Mouse (Mus musculus) lung, postnatal 10 days (tissue): ENCODE data around the gene Idi1.
A peak's percentile ranks its signal among the peaks of the same experiment; 100 is the strongest.
"Not testable (repeated sequence)": the region's sequence is repeated elsewhere in the genome, so short reads cannot be mapped to it uniquely, and the experiment has no call there.

ENCODE experiments used
- DNase-seq: peaks from one replicate; pipeline ENCODE4 v3.0.0; 2021

Gene Idi1

DNA sequence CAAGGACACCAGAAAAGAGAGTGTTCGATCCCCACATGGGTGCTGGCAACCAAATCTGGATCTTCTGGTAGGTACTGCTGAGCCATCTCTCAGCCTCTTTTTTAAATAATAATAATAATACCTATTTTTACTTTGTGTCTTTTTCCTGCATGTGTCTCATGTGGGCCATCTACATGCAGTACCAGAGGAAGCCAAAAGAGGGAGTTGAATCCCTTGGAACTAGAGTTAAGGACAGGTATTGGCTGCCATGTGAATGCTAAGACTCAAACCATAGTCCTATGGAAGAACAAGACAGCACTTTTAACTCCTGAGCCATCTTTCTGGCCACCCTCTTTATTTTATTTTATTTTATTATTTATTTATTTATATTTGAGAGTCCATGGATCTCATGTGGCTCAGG is 3.3 kb downstream of the Idi1 start:
- peak; percentile 36 for DNase-seq

DNA sequence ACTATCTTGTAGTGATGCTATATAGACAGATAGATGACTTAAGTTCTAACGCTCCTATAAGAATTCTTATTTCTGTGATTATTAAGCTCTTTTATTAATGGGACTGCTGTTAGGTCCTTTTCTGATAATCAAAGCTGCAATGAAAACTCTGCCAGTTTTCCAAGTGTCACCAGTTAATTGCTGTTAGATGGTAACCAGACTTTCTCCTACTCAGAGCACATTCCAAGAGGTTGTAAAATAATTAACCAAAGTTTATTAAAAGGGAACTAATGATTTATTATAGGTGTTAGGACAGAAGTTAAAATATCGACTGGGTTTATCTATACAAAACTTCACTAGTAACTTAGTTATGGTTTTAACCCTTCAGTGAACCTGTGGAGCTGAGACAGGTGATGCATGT is 20.7 kb downstream of the Idi1 start:
- not testable (repeated sequence) for DNase-seq

DNA sequence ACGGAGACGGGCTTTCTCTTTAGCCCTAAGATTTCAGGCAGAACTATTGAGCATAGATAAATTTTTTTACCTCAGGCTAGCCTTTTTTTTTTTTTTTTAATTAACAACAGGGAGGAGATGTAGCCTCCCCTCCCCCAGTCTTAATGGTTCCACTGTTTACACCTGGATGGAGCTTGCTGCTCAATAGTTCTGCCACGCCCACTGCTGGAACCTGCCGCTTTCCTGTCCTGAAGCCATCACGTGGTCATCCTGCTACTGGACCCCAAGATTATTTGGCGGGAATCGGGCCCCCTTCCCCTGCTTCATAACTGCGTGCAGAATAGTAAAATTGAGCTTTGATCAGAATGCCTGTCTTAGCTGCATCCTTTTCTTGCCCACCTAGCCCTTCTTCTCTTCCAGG is 28.6 kb downstream of the Idi1 start:
- DNase-seq: not testable (repeated sequence)

DNA sequence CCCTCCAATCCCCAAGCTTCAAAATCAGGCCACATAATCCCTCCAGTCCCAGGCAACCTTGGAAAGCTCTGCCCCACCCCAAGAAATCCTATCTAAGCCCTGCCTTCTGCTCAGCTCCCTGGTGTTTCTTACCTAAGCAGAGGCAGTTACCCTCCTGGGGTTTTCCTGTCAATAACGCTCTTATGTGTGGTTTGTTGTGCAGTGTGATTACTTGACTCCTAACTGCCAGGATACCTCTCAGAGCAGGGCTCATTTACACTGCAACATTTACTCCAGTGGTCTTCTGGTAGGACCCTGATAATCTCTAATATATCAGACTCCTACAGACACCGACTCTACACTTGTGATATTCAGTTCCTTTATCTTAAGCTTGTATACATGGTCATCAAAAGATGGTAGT is 48.2 kb downstream of the Idi1 start:
- no peak for DNase-seq

DNA sequence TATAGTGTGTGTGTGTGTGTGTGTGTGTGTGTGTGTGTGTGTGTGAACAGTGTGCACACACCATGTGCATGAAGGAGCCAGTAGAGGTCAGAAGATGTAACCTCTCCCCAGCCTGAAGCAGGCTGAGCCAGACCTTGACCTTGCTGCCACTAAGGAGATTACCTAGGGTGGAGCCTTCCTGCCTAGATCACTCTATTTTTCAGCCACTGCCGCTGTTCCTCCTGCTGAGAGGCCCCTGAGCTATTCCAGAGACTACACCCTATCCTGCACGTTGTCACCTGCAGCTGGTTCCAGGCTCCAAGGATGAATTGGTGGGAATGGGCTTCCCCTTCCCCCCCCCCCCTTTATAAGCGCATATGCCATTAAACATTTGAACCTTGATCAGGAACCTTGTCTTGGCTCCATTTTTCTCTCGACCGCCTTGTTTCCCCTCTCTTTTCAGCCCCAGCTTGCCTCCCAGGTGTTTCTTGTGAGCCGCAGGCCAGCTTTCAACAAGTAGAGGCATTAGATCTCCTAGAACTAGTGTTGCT is 52.4 kb downstream of the Idi1 start:
- not testable (repeated sequence) for DNase-seq

DNA sequence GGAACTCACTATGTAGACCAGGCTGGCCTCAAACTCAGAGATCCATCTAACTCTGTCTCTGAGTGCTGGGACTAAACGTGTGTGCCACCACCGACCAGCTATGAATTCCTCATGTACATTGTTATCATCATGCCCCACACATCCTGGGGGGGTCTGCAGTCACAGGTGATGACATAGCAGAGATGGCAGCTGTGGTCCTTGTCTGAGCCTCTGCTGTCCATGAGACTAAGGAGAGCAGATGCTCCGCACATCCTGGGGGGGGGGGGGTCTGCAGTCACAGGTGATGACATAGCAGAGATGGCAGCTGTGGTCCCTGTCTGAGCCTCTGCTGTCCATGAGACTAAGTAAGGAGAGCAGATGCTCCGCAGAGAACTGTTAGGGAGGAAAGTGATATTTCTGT is 55.8 kb downstream of the Idi1 start:
- not testable (repeated sequence) for DNase-seq

DNA sequence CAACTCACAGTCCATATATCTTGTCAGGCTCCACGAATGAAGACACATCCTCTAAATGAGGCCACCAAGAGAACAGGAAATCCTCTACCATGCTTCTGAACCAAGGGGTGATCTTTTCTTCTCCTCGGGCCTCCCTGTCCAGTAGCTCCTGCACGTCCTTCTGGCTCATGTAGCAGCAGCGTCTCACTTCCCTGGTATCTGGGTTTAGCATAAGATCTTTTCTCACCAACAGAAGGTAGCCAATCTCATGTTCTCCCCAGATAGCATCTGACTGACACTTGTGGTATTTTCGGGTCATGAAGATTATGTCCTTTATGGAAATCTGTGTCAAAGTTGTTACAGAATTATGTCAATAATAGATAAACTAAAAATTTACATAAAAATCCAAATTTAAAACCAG is 56.4 kb downstream of the Idi1 start:
- not testable (repeated sequence) for DNase-seq
